Mouse (Mus musculus): ENCODE data around the gene Ppip5k1. TPM values are rescaled to one million over a fixed set of nuclear protein-coding genes. Genes with fewer than 3 reads are reported as not detected.

Gene Ppip5k1
- total and polyA plus RNA-seq, 2 experiments: 2.6 to 4.3 TPM

- TF ChIP-seq CTCF (IDR thresholded peaks at IDR 0.05; ENCODE audit: low read depth, low read length) (no peak), POLR2A (IDR thresholded peaks at IDR 0.05; ENCODE audit: extremely low read depth, insufficient read depth, low read length) (no peak)
- H3K36me3 ChIP-seq (ENCODE audit: control insufficient read depth, insufficient read depth, low read length): no peaks in the 10 kb centered on the region
- 80% methylated on average over 5 of the region's 5 CpGs for WGBS
- H3K79me2 ChIP-seq (ENCODE audit: control insufficient read depth, insufficient read depth, low read length): no peaks in the 10 kb centered on the region
- no peak overlapping the region for H3K9ac ChIP-seq (ENCODE audit: low read depth, low read length)
- no peak overlapping the region for H3K27ac ChIP-seq (replicated peaks; ENCODE audit: insufficient read depth, low read depth, low read length)
- no peak overlapping the region for H3K4me3 ChIP-seq (ENCODE audit: insufficient read depth, low read depth, low read length)
- H3K27me3 ChIP-seq (ENCODE audit: control insufficient read depth, insufficient read depth, low read length): no peaks in the 10 kb centered on the region
- H3K4me1 ChIP-seq (ENCODE audit: control insufficient read depth, insufficient read depth, low read length): no peaks in the 10 kb centered on the region
- DNase-seq (ENCODE audit: extremely low read depth, low read depth, low spot score): no peak
Measured at GRCm38 (mm10) chr2:121370921-121371320, 15.7 kb upstream of the Ppip5k1 start.

- no peaks in the 10 kb centered on the region for H3K36me3 ChIP-seq (ENCODE audit: control insufficient read depth, insufficient read depth, low read length)
- H3K9ac ChIP-seq (ENCODE audit: low read depth, low read length): no peak overlapping the region
- TF ChIP-seq POLR2A (IDR thresholded peaks at IDR 0.05; ENCODE audit: extremely low read depth, insufficient read depth, low read length) (no peak), CTCF (IDR thresholded peaks at IDR 0.05; ENCODE audit: low read depth, low read length) (no peak)
- H3K4me3 ChIP-seq (ENCODE audit: insufficient read depth, low read depth, low read length): no peak overlapping the region
- 86% methylated on average over 2 of the region's 2 CpGs for WGBS
- H3K79me2 ChIP-seq (ENCODE audit: control insufficient read depth, insufficient read depth, low read length): no peaks in the 10 kb centered on the region
- no peak for DNase-seq (ENCODE audit: extremely low read depth, low read depth, low spot score)
- no peaks in the 10 kb centered on the region for H3K4me1 ChIP-seq (ENCODE audit: control insufficient read depth, insufficient read depth, low read length)
- no peaks in the 10 kb centered on the region for H3K27me3 ChIP-seq (ENCODE audit: control insufficient read depth, insufficient read depth, low read length)
- no peak overlapping the region for H3K27ac ChIP-seq (replicated peaks; ENCODE audit: insufficient read depth, low read depth, low read length)
Measured at GRCm38 (mm10) chr2:121368831-121369230, 13.6 kb upstream of the Ppip5k1 start.

GRCm38 (mm10) chr2:121363656-121364055, 8.5 kb upstream of the Ppip5k1 start:
- WGBS: 89% methylated on average over 3 of the region's 3 CpGs
- no peak overlapping the region for H3K9ac ChIP-seq (ENCODE audit: low read depth, low read length)
- TF ChIP-seq CTCF (IDR thresholded peaks at IDR 0.05; ENCODE audit: low read depth, low read length): no peak
- no peak for TF ChIP-seq POLR2A (IDR thresholded peaks at IDR 0.05; ENCODE audit: extremely low read depth, insufficient read depth, low read length)

GRCm38 (mm10) chr2:121359461-121359860, 4.3 kb upstream of the Ppip5k1 start:
- no peak overlapping the region for H3K9ac ChIP-seq (ENCODE audit: low read depth, low read length)
- no peaks in the 10 kb centered on the region for H3K79me2 ChIP-seq (ENCODE audit: control insufficient read depth, insufficient read depth, low read length)
- 43% methylated on average over 4 of the region's 4 CpGs for WGBS
- no peak overlapping the region for H3K4me3 ChIP-seq (ENCODE audit: insufficient read depth, low read depth, low read length)
- H3K27me3 ChIP-seq (ENCODE audit: control insufficient read depth, insufficient read depth, low read length): peaks cover 16% of the 10 kb centered on the region
- DNase-seq (ENCODE audit: extremely low read depth, low read depth, low spot score): no peak
- no peak overlapping the region for H3K27ac ChIP-seq (replicated peaks; ENCODE audit: insufficient read depth, low read depth, low read length)
- H3K36me3 ChIP-seq (ENCODE audit: control insufficient read depth, insufficient read depth, low read length): no peaks in the 10 kb centered on the region
- no peaks in the 10 kb centered on the region for H3K4me1 ChIP-seq (ENCODE audit: control insufficient read depth, insufficient read depth, low read length)
- TF ChIP-seq CTCF (IDR thresholded peaks at IDR 0.05; ENCODE audit: low read depth, low read length): no peak
- TF ChIP-seq POLR2A (IDR thresholded peaks at IDR 0.05; ENCODE audit: extremely low read depth, insufficient read depth, low read length): no peak

More at GRCm38 (mm10) chr2:121363656-121364055, 8.5 kb upstream of the Ppip5k1 start:
- Histone ChIP-seq H3K27me3 (ENCODE audit: control insufficient read depth, insufficient read depth, low read length) (peaks cover 10% of the 10 kb centered on the region), H3K27ac (replicated peaks; ENCODE audit: insufficient read depth, low read depth, low read length) (no peak overlapping the region), H3K4me1 (ENCODE audit: control insufficient read depth, insufficient read depth, low read length) (no peaks in the 10 kb centered on the region), H3K4me3 (ENCODE audit: insufficient read depth, low read depth, low read length) (no peak overlapping the region), H3K36me3 (ENCODE audit: control insufficient read depth, insufficient read depth, low read length) (no peaks in the 10 kb centered on the region), H3K79me2 (ENCODE audit: control insufficient read depth, insufficient read depth, low read length) (no peaks in the 10 kb centered on the region)
- DNase-seq (ENCODE audit: extremely low read depth, low read depth, low spot score): no peak

- no peak overlapping the region for H3K27ac ChIP-seq (replicated peaks; ENCODE audit: insufficient read depth, low read depth, low read length)
- no peak overlapping the region for H3K4me3 ChIP-seq (ENCODE audit: insufficient read depth, low read depth, low read length)
- H3K27me3 ChIP-seq (ENCODE audit: control insufficient read depth, insufficient read depth, low read length): peaks cover 16% of the 10 kb centered on the region
- TF ChIP-seq POLR2A (IDR thresholded peaks at IDR 0.05; ENCODE audit: extremely low read depth, insufficient read depth, low read length) (no peak), CTCF (IDR thresholded peaks at IDR 0.05; ENCODE audit: low read depth, low read length) (no peak)
- no peak for DNase-seq (ENCODE audit: extremely low read depth, low read depth, low spot score)
- WGBS: under 1% methylated on average over 16 of the region's 16 CpGs
- H3K9ac ChIP-seq (ENCODE audit: low read depth, low read length): no peak overlapping the region
- H3K79me2 ChIP-seq (ENCODE audit: control insufficient read depth, insufficient read depth, low read length): no peaks in the 10 kb centered on the region
- H3K4me1 ChIP-seq (ENCODE audit: control insufficient read depth, insufficient read depth, low read length): 0 out of 2 replicates have a peak, but pooled peaks cover 2% of the 10 kb centered on the region
- H3K36me3 ChIP-seq (ENCODE audit: control insufficient read depth, insufficient read depth, low read length): no peaks in the 10 kb centered on the region
Measured at GRCm38 (mm10) chr2:121358381-121358780, 3.2 kb upstream of the Ppip5k1 start.

- H3K9ac ChIP-seq (ENCODE audit: low read depth, low read length): no peak overlapping the region
- no peaks in the 10 kb centered on the region for H3K79me2 ChIP-seq (ENCODE audit: control insufficient read depth, insufficient read depth, low read length)
- no peak overlapping the region for H3K4me3 ChIP-seq (ENCODE audit: insufficient read depth, low read depth, low read length)
- H3K27ac ChIP-seq (replicated peaks; ENCODE audit: insufficient read depth, low read depth, low read length): no peak overlapping the region
- H3K36me3 ChIP-seq (ENCODE audit: control insufficient read depth, insufficient read depth, low read length): no peaks in the 10 kb centered on the region
- TF ChIP-seq CTCF (IDR thresholded peaks at IDR 0.05; ENCODE audit: low read depth, low read length) (no peak), POLR2A (IDR thresholded peaks at IDR 0.05; ENCODE audit: extremely low read depth, insufficient read depth, low read length) (no peak)
- no peak for DNase-seq (ENCODE audit: extremely low read depth, low read depth, low spot score)
- peaks cover 16% of the 10 kb centered on the region for H3K27me3 ChIP-seq (ENCODE audit: control insufficient read depth, insufficient read depth, low read length)
- 4% methylated on average over 4 of the region's 4 CpGs for WGBS
- 0 out of 2 replicates have a peak, but pooled peaks cover 2% of the 10 kb centered on the region for H3K4me1 ChIP-seq (ENCODE audit: control insufficient read depth, insufficient read depth, low read length)
Measured at GRCm38 (mm10) chr2:121357961-121358360, 2.8 kb upstream of the Ppip5k1 start.
